Mouse (Mus musculus) liver, adult 2 months (tissue): ENCODE results near the gene Aym1. TPM values are rescaled to one million over a fixed set of nuclear protein-coding genes. Genes with fewer than 3 reads are reported as not detected.

Experiments
- DNase-seq: peaks from one replicate; pipeline ENCODE4 v3.0.0-alpha.2; 2011; ENCODE audit warnings: low read depth, low spot score; ENCODE audit errors: extremely low read depth
- H3K27ac ChIP-seq: fragments of 200-500 bp; replicated peaks from 2 replicates; pipeline ENCODE4 v1.5.1; 2012; ENCODE audit warnings: low read depth, mild to moderate bottlenecking, control low read depth, inconsistent platforms, low read length; ENCODE audit not compliant: insufficient read depth
- H3K27me3 ChIP-seq: fragments of 200-500 bp; 2 replicates; pipeline ENCODE4 v1.6.1; 2012; ENCODE audit warnings: mild to moderate bottlenecking, moderate library complexity, low read length, inconsistent platforms; ENCODE audit not compliant: control insufficient read depth, insufficient read depth
- H3K36me3 ChIP-seq: fragments of 200-500 bp; 2 replicates; pipeline ENCODE4 v1.6.1; 2012; ENCODE audit warnings: low read length, inconsistent platforms; ENCODE audit not compliant: control insufficient read depth, insufficient read depth
- H3K4me1 ChIP-seq: fragments of 200-500 bp; 2 replicates; pipeline ENCODE4 v1.6.1; 2011; ENCODE audit warnings: low read length; ENCODE audit not compliant: control insufficient read depth, insufficient read depth
- H3K4me3 ChIP-seq: fragments of 200-500 bp; 2 replicates; pipeline ENCODE4 v1.5.1; 2011; ENCODE audit warnings: low read depth, mild to moderate bottlenecking, control low read depth, low read length, moderate library complexity; ENCODE audit not compliant: insufficient read depth
- H3K79me2 ChIP-seq: fragments of 200-500 bp; 2 replicates; pipeline ENCODE4 v1.6.1; 2012; ENCODE audit warnings: inconsistent platforms, mild to moderate bottlenecking, low read length, moderate library complexity; ENCODE audit not compliant: control insufficient read depth, insufficient read depth
- H3K9ac ChIP-seq: fragments of 200-500 bp; 2 replicates; pipeline ENCODE4 v1.6.1; 2012; ENCODE audit warnings: low read depth, mild to moderate bottlenecking, control low read depth, inconsistent platforms, low read length
- CTCF ChIP-seq: fragments of 200-500 bp; IDR thresholded peaks from 2 replicates; pipeline ENCODE4 v1.5.1; 2011; ENCODE audit warnings: low read depth, low read length, control low read depth
- POLR2A ChIP-seq: fragments of 200-500 bp; IDR thresholded peaks from 2 replicates; pipeline ENCODE4 v1.6.1; 2011; ENCODE audit warnings: low read length, control low read depth; ENCODE audit not compliant: insufficient read depth; ENCODE audit errors: extremely low read depth
- WGBS: fragments of 180-500 bp; shearing (Covaris S2); methylation state at CpG from one replicate; pipeline ENCODE4 v1.1.7; 2018; 5-methylcytosine and 5-hydroxymethylcytosine counted together
- polyA plus RNA-seq: library from polyadenylated mRNA; depleted of rRNA; stranded (reverse); fragments of >200 nt; gene quantifications from 2 replicates; pipeline ENCODE4 v1.2.3, GENCODE M21; 2012
- total RNA-seq: library from RNA; depleted of rRNA; stranded (reverse); fragments of >200 nt; gene quantifications from 2 replicates; pipeline ENCODE4 v1.2.3, GENCODE M21; 2014

Gene Aym1
- total and polyA plus RNA-seq, 2 experiments = not detected

GRCm38 (mm10) chr5:113349226-113349625 is 7.9 kb upstream of the Aym1 start:
- no peak overlapping the region for H3K4me3 ChIP-seq
- 9% methylated on average over 7 of the region's 7 CpGs for WGBS
- H3K27ac ChIP-seq = no peak overlapping the region
- H3K36me3 ChIP-seq = no peaks in the 10 kb centered on the region
- H3K4me1 ChIP-seq = no peaks in the 10 kb centered on the region
- no peak for DNase-seq
- no peak for TF ChIP-seq POLR2A
- TF ChIP-seq CTCF = no peak
- no peak overlapping the region for H3K9ac ChIP-seq
- peaks cover 7% of the 10 kb centered on the region; the same call in 1 of the 2 replicates for H3K27me3 ChIP-seq
- no peaks in the 10 kb centered on the region for H3K79me2 ChIP-seq

- no peak overlapping the region for H3K4me3 ChIP-seq
- H3K79me2 ChIP-seq = no peaks in the 10 kb centered on the region
- no peak for DNase-seq
- peaks cover 4% of the 10 kb centered on the region; the same call in 1 of the 2 replicates for H3K27me3 ChIP-seq
- H3K27ac ChIP-seq = no peak overlapping the region
- no peak for TF ChIP-seq POLR2A
- no peak for TF ChIP-seq CTCF
- 36% methylated on average over 7 of the region's 7 CpGs for WGBS
- no peaks in the 10 kb centered on the region for H3K4me1 ChIP-seq
- no peaks in the 10 kb centered on the region for H3K36me3 ChIP-seq
- H3K9ac ChIP-seq = no peak overlapping the region
Observed at GRCm38 (mm10) chr5:113349810-113350209, 7.3 kb upstream of the Aym1 start.

- Histone ChIP-seq H3K79me2 (no peaks in the 10 kb centered on the region), H3K4me1 (no peaks in the 10 kb centered on the region), H3K27me3 (no peaks in the 10 kb centered on the region; the same call in 1 of the 2 replicates), H3K4me3 (no peak overlapping the region), H3K36me3 (no peaks in the 10 kb centered on the region), H3K9ac (no peak overlapping the region), H3K27ac (no peak overlapping the region)
- TF ChIP-seq POLR2A (no peak), CTCF (no peak)
- DNase-seq = no peak
- 75% methylated on average over 3 of the region's 3 CpGs for WGBS
Observed at GRCm38 (mm10) chr5:113351768-113352167, 5.3 kb upstream of the Aym1 start.

GRCm38 (mm10) chr5:113352636-113353035 is 4.5 kb upstream of the Aym1 start:
- no peaks in the 10 kb centered on the region for H3K79me2 ChIP-seq
- H3K36me3 ChIP-seq = no peaks in the 10 kb centered on the region
- 62% methylated on average over 6 of the region's 6 CpGs for WGBS

GRCm38 (mm10) chr5:113354311-113354710 is 2.8 kb upstream of the Aym1 start:
- no peaks in the 10 kb centered on the region for H3K36me3 ChIP-seq
- H3K4me1 ChIP-seq = no peaks in the 10 kb centered on the region
- H3K4me3 ChIP-seq = no peak overlapping the region
- no peak for DNase-seq
- H3K79me2 ChIP-seq = no peaks in the 10 kb centered on the region
- no peak overlapping the region for H3K9ac ChIP-seq
- WGBS = 43% methylated on average over 16 of the region's 16 CpGs
- no peak overlapping the region for H3K27ac ChIP-seq
- H3K27me3 ChIP-seq = no peaks in the 10 kb centered on the region; the same call in 1 of the 2 replicates
- TF ChIP-seq CTCF (no peak), POLR2A (no peak)

More at GRCm38 (mm10) chr5:113352636-113353035, 4.5 kb upstream of the Aym1 start:
- TF ChIP-seq POLR2A = no peak
- no peak for TF ChIP-seq CTCF
- no peak overlapping the region for H3K9ac ChIP-seq
- no peak overlapping the region for H3K4me3 ChIP-seq
- H3K27me3 ChIP-seq = no peaks in the 10 kb centered on the region; the same call in 1 of the 2 replicates
- H3K27ac ChIP-seq = no peak overlapping the region
- no peak for DNase-seq
- H3K4me1 ChIP-seq = no peaks in the 10 kb centered on the region

GRCm38 (mm10) chr5:113357656-113358055 is 562 bp downstream of the Aym1 start:
- WGBS = 58% methylated on average over 3 of the region's 3 CpGs
- TF ChIP-seq POLR2A (no peak), CTCF (no peak)
- no peak for DNase-seq
- Histone ChIP-seq H3K9ac (no peak overlapping the region), H3K27ac (no peak overlapping the region), H3K4me1 (no peaks in the 10 kb centered on the region), H3K36me3 (no peaks in the 10 kb centered on the region), H3K79me2 (no peaks in the 10 kb centered on the region), H3K27me3 (no peaks in the 10 kb centered on the region), H3K4me3 (no peak overlapping the region)
